Mouse (Mus musculus) E14TG2a.4 (cell line): ENCODE results near the gene Tmod4.
"Not testable (repeated sequence)": the region's sequence is repeated elsewhere in the genome, so short reads cannot be mapped to it uniquely, and the experiment has no call there.

Experiments
- H3K27me3 ChIP-seq: 2 replicates; pipeline ENCODE4 v1.6.1; 2014; ENCODE audit warnings: low read length, control low read depth; ENCODE audit not compliant: insufficient read depth
- H3K36me3 ChIP-seq: 2 replicates; pipeline ENCODE4 v1.6.1; 2014; ENCODE audit warnings: low read length, control low read depth; ENCODE audit not compliant: insufficient read depth
- H3K4me1 ChIP-seq: replicated peaks from 2 replicates; pipeline ENCODE4 v1.6.1; 2014; ENCODE audit warnings: low read depth, low read length, control low read depth
- H3K4me3 ChIP-seq: replicated peaks from 2 replicates; pipeline ENCODE4 v1.5.1; 2014; ENCODE audit warnings: mild to moderate bottlenecking, low read length
- H3K9me3 ChIP-seq: 2 replicates; pipeline ENCODE4 v1.6.1; 2014; ENCODE audit warnings: low read length, control low read depth
- CTCF ChIP-seq: conservative IDR thresholded peaks from 2 replicates; pipeline ENCODE4 v1.5.1; 2014; ENCODE audit warnings: low read length
- NANOG ChIP-seq: IDR thresholded peaks from 2 replicates; pipeline ENCODE4 v1.6.1; 2014; ENCODE audit warnings: borderline replicate concordance, low read length, mixed read lengths
- POU5F1 ChIP-seq: IDR thresholded peaks from 2 replicates; pipeline ENCODE4 v1.6.1; 2014; ENCODE audit warnings: low read length, borderline replicate concordance

Gene Tmod4

DNA sequence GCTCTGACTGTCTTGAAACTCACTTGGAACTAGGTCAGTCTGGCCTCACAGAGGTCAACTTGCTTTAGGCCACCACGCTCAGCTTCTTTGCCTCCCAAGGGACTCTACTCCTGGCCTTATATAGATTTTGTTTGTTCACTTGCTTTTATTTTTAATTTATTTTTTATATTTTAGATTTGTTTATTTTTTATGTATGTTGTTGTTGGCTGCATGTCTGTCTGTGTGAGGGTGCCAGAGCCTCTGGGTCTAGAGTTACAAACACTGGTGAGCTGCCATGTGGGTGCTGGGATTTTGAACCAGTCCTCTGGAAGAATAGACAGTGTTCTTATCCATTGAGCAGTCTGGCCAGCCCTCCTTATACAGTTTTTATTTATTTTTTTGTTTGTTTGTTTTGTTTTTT lies 11.5 kb upstream of the Tmod4 start:
- no peak for TF ChIP-seq CTCF
- H3K36me3 ChIP-seq, result peaks cover 38% of the 10 kb centered on the region
- H3K4me3 ChIP-seq, result no peak overlapping the region
- H3K9me3 ChIP-seq, result no peaks in the 10 kb centered on the region
- peaks cover 42% of the 10 kb centered on the region for H3K4me1 ChIP-seq
- H3K27me3 ChIP-seq, result no peaks in the 10 kb centered on the region

DNA sequence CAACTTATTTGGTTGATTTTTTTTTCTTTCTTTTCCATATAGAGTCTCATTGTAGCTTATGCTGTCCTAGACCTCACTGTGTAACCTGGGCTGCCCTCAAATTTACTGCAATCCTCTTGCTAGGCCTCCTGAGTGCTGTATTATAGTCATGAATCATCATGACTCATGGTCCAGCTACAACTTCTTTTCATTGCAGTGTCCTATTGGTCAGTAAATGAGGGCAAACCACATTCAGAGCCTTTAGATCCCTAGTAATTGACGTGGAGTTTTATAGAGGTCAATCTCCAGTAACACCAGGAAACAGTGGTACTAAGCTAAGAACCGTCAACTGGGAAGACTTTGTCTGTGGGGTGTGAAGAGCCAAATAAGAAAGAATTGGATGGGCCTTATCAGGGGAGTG lies 6.5 kb upstream of the Tmod4 start:
- H3K36me3 ChIP-seq, result peaks cover 85% of the 10 kb centered on the region
- no peaks in the 10 kb centered on the region for H3K9me3 ChIP-seq
- TF ChIP-seq NANOG, result no peak
- TF ChIP-seq CTCF, result no peak
- no peak overlapping the region for H3K4me3 ChIP-seq
- H3K27me3 ChIP-seq, result no peaks in the 10 kb centered on the region
- H3K4me1 ChIP-seq, result peaks cover 26% of the 10 kb centered on the region

DNA sequence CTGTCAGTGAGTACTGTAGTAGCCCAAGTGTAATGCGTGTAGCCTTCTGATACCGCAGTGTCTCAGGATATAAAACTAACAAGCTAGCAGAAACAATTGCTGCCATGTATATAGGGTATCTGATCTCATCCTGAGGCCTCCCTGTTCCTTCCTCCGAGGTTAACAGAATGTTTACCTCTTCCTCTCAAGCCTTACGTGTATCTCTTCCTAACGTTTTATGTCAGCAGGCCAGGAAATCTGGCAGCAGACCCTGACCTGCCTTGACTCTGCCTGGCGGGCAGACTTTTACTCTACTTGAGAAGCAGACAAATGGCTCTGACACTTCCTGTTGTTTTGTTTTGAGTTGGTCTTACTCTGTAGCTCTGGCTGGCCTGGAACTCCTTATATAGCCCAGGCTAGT lies 2.7 kb upstream of the Tmod4 start:
- Histone ChIP-seq H3K4me1 (peaks cover 20% of the 10 kb centered on the region), H3K4me3 (no peak overlapping the region), H3K9me3 (no peaks in the 10 kb centered on the region), H3K27me3 (no peaks in the 10 kb centered on the region), H3K36me3 (peaks cover 68% of the 10 kb centered on the region)
- no peak for TF ChIP-seq POU5F1
- no peak for TF ChIP-seq NANOG
- no peak for TF ChIP-seq CTCF

- Histone ChIP-seq H3K4me1 (peaks cover 47% of the 10 kb centered on the region), H3K36me3 (peaks cover 58% of the 10 kb centered on the region), H3K27me3 (no peaks in the 10 kb centered on the region), H3K9me3 (no peaks in the 10 kb centered on the region), H3K4me3 (no peak overlapping the region)
- no peak for TF ChIP-seq CTCF
- TF ChIP-seq NANOG, result no peak
- TF ChIP-seq POU5F1, result no peak
Observed at GRCm38 (mm10) chr3:95124972-95125371, 696 bp downstream of the Tmod4 start.

- peaks cover 44% of the 10 kb centered on the region for H3K36me3 ChIP-seq
- no peak for TF ChIP-seq CTCF
- no peak for TF ChIP-seq NANOG
- TF ChIP-seq POU5F1, result no peak
- H3K9me3 ChIP-seq, result no peaks in the 10 kb centered on the region
- H3K4me3 ChIP-seq, result no peak overlapping the region
- H3K4me1 ChIP-seq, result peaks cover 48% of the 10 kb centered on the region
- no peaks in the 10 kb centered on the region for H3K27me3 ChIP-seq
Observed at GRCm38 (mm10) chr3:95129226-95129651, 5.0 kb downstream of the Tmod4 start.

GRCm38 (mm10) chr3:95130081-95130480 lies 5.8 kb downstream of the Tmod4 start:
- peaks cover 43% of the 10 kb centered on the region for H3K4me1 ChIP-seq
- TF ChIP-seq CTCF (no peak), NANOG (no peak), POU5F1 (no peak)

GRCm38 (mm10) chr3:95132389-95132788 lies 8.1 kb downstream of the Tmod4 start:
- H3K36me3 ChIP-seq, result peaks cover 40% of the 10 kb centered on the region
- peaks cover 55% of the 10 kb centered on the region for H3K4me1 ChIP-seq
- not testable (repeated sequence) for H3K9me3 ChIP-seq, H3K27me3 ChIP-seq
- TF ChIP-seq CTCF, result peak; percentile 37
- H3K4me3 ChIP-seq, result peak overlapping the region; percentile 84; the same call in 1 of the 2 replicates

More at GRCm38 (mm10) chr3:95130081-95130480, 5.8 kb downstream of the Tmod4 start:
- Histone ChIP-seq H3K9me3 (no peaks in the 10 kb centered on the region), H3K36me3 (peaks cover 44% of the 10 kb centered on the region), H3K27me3 (no peaks in the 10 kb centered on the region), H3K4me3 (no peak overlapping the region)

DNA sequence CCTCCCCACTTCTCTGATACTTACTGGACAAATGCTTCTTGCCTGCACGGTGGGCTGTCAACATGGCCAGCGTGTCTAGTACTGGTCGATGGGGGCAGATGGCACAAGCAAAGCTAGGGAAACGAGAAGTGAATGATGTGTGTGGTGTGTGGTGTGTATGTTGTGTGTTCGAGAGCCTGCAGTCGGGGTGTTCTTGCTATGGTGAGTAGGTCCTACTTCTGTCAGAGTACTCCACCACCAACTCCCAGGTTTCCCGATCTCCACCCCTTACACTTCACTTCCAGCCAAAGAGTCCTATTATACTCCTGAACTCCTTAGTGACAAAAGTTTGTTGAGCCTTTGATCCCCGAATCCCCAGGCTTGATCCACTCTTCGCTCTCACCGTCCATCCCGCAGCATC lies 8.9 kb downstream of the Tmod4 start:
- no peak for TF ChIP-seq POU5F1
- H3K4me1 ChIP-seq, result peaks cover 54% of the 10 kb centered on the region
- no peaks in the 10 kb centered on the region for H3K27me3 ChIP-seq
- peaks cover 38% of the 10 kb centered on the region for H3K36me3 ChIP-seq
- H3K9me3 ChIP-seq, result no peaks in the 10 kb centered on the region
- peak overlapping the region; percentile 84 for H3K4me3 ChIP-seq

DNA sequence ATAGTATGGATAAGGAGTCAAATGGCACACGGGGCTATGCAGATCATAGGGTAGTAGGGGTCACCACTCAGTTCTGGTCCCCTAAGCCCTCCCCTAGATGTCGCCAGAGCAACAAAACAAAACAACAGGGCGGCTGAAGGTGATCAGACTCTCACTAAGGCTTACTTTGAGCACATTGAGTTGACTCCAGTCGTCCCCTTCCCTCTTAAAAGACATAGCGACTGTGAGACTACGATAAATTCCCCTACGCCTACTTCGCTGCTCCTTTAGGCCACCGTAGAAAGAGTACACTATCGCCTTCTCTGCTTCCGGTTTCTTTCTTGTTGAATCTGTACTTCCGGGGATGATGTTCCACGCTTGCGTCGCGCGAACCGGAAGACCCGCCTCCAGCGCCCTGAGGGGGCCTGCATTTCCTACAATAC lies 9.4 kb downstream of the Tmod4 start, which contains the start of the genes Scnm1 and Lysmd1:
TSS of gene Scnm1 (minus strand) at position 332 of the 422 bp plus-strand sequence.
TSS of gene Lysmd1 (plus strand) at position 409 of the 422 bp plus-strand sequence.
- TF ChIP-seq CTCF (0 out of 2 replicates have a peak, but pooled peaks have one; percentile 8), NANOG (no peak)
- Histone ChIP-seq H3K4me1 (peaks cover 50% of the 10 kb centered on the region), H3K27me3 (no peaks in the 10 kb centered on the region), H3K9me3 (no peaks in the 10 kb centered on the region), H3K4me3 (peak within 1 kb of the TSS; percentile 84), H3K36me3 (peaks cover 33% of the 10 kb centered on the region)

DNA sequence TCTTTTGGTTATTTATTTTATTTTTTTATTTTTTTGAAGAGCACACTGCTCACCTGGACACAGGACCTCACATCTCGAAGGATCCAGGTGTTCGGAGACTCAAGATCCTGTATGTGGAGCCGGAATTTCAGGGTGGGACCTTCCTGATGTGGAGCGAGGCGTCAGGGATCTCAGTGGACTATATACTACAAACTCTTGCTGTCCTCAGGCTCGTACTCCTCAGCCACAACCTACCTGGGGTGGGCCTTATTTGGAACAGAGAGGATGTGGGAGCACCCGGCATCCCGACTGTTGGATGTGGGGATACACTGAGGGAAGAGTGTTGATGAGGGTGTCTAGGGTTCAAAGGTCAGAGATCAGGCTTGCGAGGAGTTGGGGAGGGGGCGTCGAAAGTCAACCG lies 9.9 kb downstream of the Tmod4 start:
- peaks cover 29% of the 10 kb centered on the region for H3K36me3 ChIP-seq
- peak overlapping the region; percentile 84; the same call in 1 of the 2 replicates for H3K4me3 ChIP-seq
- not testable (repeated sequence) for H3K9me3 ChIP-seq, H3K27me3 ChIP-seq
- peaks cover 46% of the 10 kb centered on the region for H3K4me1 ChIP-seq
